Mouse (Mus musculus) bone marrow macrophage, adult 2 months (primary cell): ENCODE measurements around the gene Fam43a.

Experiments used
- CTCF ChIP-seq: IDR thresholded peaks from 2 replicates; pipeline ENCODE4 v1.5.1; 2012; ENCODE audit warnings: low read depth, mild to moderate bottlenecking, low read length, moderate library complexity
- POLR2A ChIP-seq: IDR thresholded peaks from 2 replicates; pipeline ENCODE4 v1.6.1; 2012; ENCODE audit warnings: mild to moderate bottlenecking, low read depth, low read length, borderline replicate concordance

DNA sequence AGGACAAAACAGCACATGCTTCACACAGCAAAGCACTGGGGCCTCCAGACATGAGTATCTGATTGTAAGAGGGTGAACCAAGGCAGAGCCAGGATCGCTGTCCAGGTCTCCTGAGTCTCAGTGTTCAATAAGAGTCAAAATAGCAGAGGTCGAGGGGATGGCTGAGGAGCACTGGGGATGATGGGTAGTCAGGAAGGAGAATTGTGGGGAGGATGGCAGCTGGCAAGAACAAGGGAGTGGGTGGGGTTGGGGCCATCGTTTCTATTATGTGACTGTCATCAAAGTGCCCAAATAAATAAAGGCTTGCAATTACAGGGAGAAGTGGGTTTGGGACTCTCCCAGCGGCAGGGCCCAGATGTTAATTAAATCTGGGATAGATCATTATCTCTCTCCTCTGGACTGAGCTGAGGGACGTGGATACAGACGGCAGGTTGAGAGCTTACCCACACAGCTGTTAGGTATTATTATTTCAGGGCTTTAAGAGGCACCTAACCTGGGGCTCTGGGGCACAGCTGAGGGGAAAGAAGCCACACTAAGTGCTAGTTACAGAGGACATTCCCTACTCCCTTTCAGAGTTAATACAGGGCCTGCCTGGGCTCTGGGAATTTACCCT lies 15.3 kb downstream of the Fam43a start:
- TF ChIP-seq CTCF (no peak), POLR2A (no peak)
